Mouse (Mus musculus): ENCODE results near the gene Bach1. TPM values are rescaled to one million over a fixed set of nuclear protein-coding genes. Genes with fewer than 3 reads are reported as not detected.

The Bach1 gene
- total and polyA plus RNA-seq, 2 experiments from 2014 or later, result 13.1 to 34.2 TPM

DNA sequence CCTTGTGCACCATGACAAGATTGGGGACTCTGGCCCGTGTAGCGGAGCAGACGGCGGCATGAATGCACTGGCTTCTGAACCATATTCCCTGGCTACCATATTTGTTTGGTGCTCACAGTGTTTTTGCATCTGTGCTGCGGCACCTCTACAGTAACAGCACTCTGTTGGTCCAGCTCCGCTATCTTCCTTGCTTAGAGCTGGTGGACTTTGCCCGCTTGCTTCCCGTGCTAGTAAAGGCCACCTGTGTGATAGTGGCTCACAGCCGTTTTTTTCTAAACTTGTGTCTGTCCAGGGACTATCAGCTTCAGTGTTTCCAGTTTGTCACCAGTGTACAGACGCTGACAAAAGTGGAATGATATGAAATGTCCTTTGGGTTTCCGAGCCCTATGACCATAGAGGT, 59.3 kb downstream of the Bach1 start:
- no peak overlapping the region for H3K27ac ChIP-seq
- DNase-seq (ENCODE audit: low spot score), result no peak
- H3K4me1 ChIP-seq (ENCODE audit: insufficient read depth, low read length), result no peaks in the 10 kb centered on the region
- no peak overlapping the region for H3K9ac ChIP-seq (replicated peaks; ENCODE audit: low read length)
- H3K4me2 ChIP-seq (ENCODE audit: low read depth, low read length), result no peak overlapping the region
- no peaks in the 10 kb centered on the region for H3K27me3 ChIP-seq (ENCODE audit: insufficient read depth, low read length)
- H3K9me3 ChIP-seq (ENCODE audit: low read length), result no peaks in the 10 kb centered on the region
- H3K4me3 ChIP-seq (ENCODE audit: low read length), result no peak overlapping the region
- TF ChIP-seq CTCF (IDR thresholded peaks at IDR 0.05; ENCODE audit: low read depth), result no peak
- no peak for ATAC-seq
- 97% methylated on average over 11 of the region's 11 CpGs for WGBS
- H3K36me3 ChIP-seq (ENCODE audit: insufficient read depth, low read length), result no peaks in the 10 kb centered on the region

DNA sequence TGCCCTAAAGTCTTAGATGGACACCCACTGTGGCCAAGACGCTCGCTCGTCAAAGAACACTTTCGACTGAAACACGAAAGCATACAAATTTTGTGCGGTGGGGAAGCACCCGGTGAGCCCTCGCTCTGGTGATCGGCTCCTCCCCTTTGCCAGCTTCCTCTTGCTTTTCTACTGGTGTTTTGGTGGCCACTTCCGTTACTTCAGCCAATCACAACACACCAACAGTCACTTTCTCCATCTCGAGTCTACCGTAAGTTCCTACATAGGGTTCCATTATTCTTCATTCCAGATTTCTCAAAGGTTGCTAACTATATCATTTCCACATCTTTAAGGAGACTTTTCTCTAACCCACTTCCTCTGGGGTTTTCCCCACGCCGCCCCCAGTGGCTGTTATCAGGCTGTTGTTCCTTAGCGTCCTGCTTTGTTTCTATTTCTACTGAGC, 65.9 kb downstream of the Bach1 start:
- 94% methylated on average over 15 of the region's 15 CpGs for WGBS
- no peak overlapping the region for H3K27ac ChIP-seq
- H3K36me3 ChIP-seq (ENCODE audit: insufficient read depth, low read length), result no peaks in the 10 kb centered on the region
- H3K4me1 ChIP-seq (ENCODE audit: insufficient read depth, low read length), result no peaks in the 10 kb centered on the region
- H3K9me3 ChIP-seq (ENCODE audit: low read length), result no peaks in the 10 kb centered on the region
- no peak overlapping the region for H3K4me2 ChIP-seq (ENCODE audit: low read depth, low read length)
- no peak for TF ChIP-seq CTCF (IDR thresholded peaks at IDR 0.05; ENCODE audit: low read depth)
- no peaks in the 10 kb centered on the region for H3K27me3 ChIP-seq (ENCODE audit: insufficient read depth, low read length)
- H3K9ac ChIP-seq (replicated peaks; ENCODE audit: low read length), result no peak overlapping the region
- DNase-seq (ENCODE audit: low spot score) (no peak), ATAC-seq (no peak)
- no peak overlapping the region for H3K4me3 ChIP-seq (ENCODE audit: low read length)

DNA sequence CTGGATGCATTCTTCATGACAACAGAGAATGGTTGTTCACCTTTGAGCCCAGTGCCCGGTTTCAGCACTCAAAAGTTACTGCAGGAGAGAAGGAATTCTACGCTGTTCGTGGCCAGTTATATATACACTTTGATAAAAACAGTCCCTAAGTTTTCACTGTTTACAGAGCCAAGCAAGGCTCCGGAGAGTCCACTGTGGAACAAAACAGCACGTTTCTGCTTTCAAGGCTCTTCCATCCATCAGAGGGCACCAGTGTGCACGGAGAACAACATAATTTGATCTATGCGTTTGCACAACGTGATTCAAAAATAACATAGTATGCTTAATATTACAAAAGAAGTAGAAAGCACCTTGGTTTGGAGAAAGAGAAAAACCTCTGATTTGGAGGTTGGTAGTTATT, 67.2 kb downstream of the Bach1 start:
- TF ChIP-seq CTCF (IDR thresholded peaks at IDR 0.05; ENCODE audit: low read depth), result peak; percentile 57
- Histone ChIP-seq H3K27me3 (ENCODE audit: insufficient read depth, low read length) (no peaks in the 10 kb centered on the region), H3K36me3 (ENCODE audit: insufficient read depth, low read length) (no peaks in the 10 kb centered on the region), H3K9me3 (ENCODE audit: low read length) (no peaks in the 10 kb centered on the region), H3K9ac (replicated peaks; ENCODE audit: low read length) (no peak overlapping the region), H3K4me2 (ENCODE audit: low read depth, low read length) (no peak overlapping the region), H3K4me3 (ENCODE audit: low read length) (no peak overlapping the region), H3K4me1 (ENCODE audit: insufficient read depth, low read length) (no peaks in the 10 kb centered on the region), H3K27ac (no peak overlapping the region)
- 60% methylated on average over 8 of the region's 8 CpGs for WGBS
- DNase-seq (ENCODE audit: low spot score) (peak; percentile 45), ATAC-seq (no peak)

DNA sequence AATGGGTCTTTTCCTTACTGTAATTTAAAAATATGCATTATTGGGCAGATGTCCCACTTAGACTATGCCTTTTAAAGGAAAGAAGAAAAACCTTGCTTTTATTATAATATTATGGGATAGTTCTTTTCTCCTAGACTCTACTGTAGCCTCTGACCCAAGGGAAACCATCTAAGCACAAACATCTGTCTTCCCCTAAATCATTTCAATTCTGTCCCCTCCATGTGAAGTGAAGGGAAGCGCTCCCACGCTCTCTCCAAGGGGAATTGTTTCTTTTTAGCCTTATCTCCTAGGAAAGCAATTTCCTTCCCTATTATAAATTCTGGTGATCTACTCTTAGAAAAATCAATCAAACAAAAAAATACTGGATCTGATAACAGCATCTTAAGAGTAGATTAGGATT, 71.8 kb downstream of the Bach1 start:
- Histone ChIP-seq H3K9me3 (ENCODE audit: low read length) (no peaks in the 10 kb centered on the region), H3K27me3 (ENCODE audit: insufficient read depth, low read length) (no peaks in the 10 kb centered on the region), H3K9ac (replicated peaks; ENCODE audit: low read length) (no peak overlapping the region), H3K36me3 (ENCODE audit: insufficient read depth, low read length) (no peaks in the 10 kb centered on the region), H3K4me1 (ENCODE audit: insufficient read depth, low read length) (no peaks in the 10 kb centered on the region), H3K4me3 (ENCODE audit: low read length) (no peak overlapping the region), H3K4me2 (ENCODE audit: low read depth, low read length) (no peak overlapping the region), H3K27ac (no peak overlapping the region)
- no peak for ATAC-seq
- 74% methylated on average over 2 of the region's 2 CpGs for WGBS
- TF ChIP-seq CTCF (IDR thresholded peaks at IDR 0.05; ENCODE audit: low read depth), result no peak
- DNase-seq (ENCODE audit: low spot score), result no peak

DNA sequence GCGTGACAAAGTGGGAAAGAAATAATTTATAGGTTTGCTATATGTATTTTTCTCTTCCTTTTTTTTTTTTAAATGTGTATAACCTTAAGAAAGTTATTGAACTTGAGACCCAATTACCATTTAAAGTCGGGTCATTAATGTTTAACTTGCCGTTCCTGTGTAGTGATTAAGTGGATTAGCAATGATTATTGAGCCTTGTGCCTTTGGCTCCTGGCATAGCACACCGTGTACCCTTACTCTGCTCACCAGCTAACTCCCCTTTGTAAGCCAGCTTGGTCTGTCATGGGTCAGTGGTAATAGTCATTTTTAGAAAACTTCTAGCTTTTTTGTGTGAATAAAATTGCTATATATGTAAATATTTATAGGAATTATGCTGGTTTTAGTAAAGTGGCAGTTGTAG, 73.2 kb downstream of the Bach1 start:
- Histone ChIP-seq H3K4me1 (ENCODE audit: insufficient read depth, low read length) (no peaks in the 10 kb centered on the region), H3K4me2 (ENCODE audit: low read depth, low read length) (no peak overlapping the region), H3K36me3 (ENCODE audit: insufficient read depth, low read length) (no peaks in the 10 kb centered on the region), H3K4me3 (ENCODE audit: low read length) (no peak overlapping the region), H3K27me3 (ENCODE audit: insufficient read depth, low read length) (no peaks in the 10 kb centered on the region), H3K27ac (no peak overlapping the region), H3K9ac (replicated peaks; ENCODE audit: low read length) (no peak overlapping the region), H3K9me3 (ENCODE audit: low read length) (no peaks in the 10 kb centered on the region)
- TF ChIP-seq CTCF (IDR thresholded peaks at IDR 0.05; ENCODE audit: low read depth), result no peak
- WGBS, result 69% methylated on average over 4 of the region's 4 CpGs
- DNase-seq (ENCODE audit: low spot score), result no peak
- no peak for ATAC-seq

DNA sequence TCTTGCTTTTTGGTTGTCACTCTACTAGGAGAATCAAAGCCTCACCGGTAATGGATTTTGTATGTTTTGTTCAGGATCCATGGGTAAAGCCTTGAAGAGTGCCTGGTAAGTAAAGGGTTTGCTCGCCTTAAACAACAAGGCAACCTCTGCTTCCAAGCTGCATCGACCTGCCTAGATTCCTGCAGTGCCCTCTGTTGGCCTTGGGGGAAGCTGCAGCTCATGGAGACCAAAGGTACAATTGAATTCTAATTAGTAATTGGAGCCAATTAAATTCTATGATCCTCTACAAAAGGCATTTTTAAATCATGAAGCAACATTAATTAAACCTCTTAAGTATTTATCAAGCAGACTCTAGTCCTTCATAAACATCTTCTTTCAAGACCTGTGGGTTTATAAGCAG, 75.7 kb downstream of the Bach1 start:
- Histone ChIP-seq H3K9me3 (ENCODE audit: low read length) (no peaks in the 10 kb centered on the region), H3K36me3 (ENCODE audit: insufficient read depth, low read length) (no peaks in the 10 kb centered on the region), H3K9ac (replicated peaks; ENCODE audit: low read length) (no peak overlapping the region), H3K27me3 (ENCODE audit: insufficient read depth, low read length) (no peaks in the 10 kb centered on the region), H3K4me2 (ENCODE audit: low read depth, low read length) (no peak overlapping the region), H3K27ac (no peak overlapping the region), H3K4me1 (ENCODE audit: insufficient read depth, low read length) (no peaks in the 10 kb centered on the region), H3K4me3 (ENCODE audit: low read length) (no peak overlapping the region)
- peak; percentile 30 for TF ChIP-seq CTCF (IDR thresholded peaks at IDR 0.05; ENCODE audit: low read depth)
- ATAC-seq, result no peak
- WGBS, result 64% methylated on average over 3 of the region's 3 CpGs
- DNase-seq (ENCODE audit: low spot score), result no peak

DNA sequence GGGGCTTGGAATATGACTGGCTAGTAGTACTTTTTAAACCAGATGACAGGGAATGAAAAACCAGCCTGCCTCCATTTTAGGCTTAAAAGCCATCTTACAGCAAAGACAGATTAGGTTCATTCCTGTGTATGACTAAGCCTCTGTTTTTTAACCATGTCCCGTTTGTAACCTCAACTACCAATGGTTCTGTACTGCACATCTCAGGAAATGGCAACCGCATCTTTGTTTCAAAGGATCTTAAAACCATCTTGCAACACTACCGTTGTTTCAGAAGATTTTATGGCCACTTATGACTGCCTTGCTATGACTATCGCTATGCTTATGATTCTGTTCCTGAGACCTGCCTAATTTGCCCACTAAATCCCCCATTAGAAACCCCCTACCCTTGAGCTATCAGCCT, 78.6 kb downstream of the Bach1 start:
- no peak overlapping the region for H3K4me2 ChIP-seq (ENCODE audit: low read depth, low read length)
- DNase-seq (ENCODE audit: low spot score) (no peak), ATAC-seq (no peak)
- 90% methylated on average over 4 of the region's 4 CpGs for WGBS
- H3K9me3 ChIP-seq (ENCODE audit: low read length), result no peaks in the 10 kb centered on the region
- H3K27ac ChIP-seq, result no peak overlapping the region
- no peaks in the 10 kb centered on the region for H3K27me3 ChIP-seq (ENCODE audit: insufficient read depth, low read length)
- no peak for TF ChIP-seq CTCF (IDR thresholded peaks at IDR 0.05; ENCODE audit: low read depth)
- no peak overlapping the region for H3K4me3 ChIP-seq (ENCODE audit: low read length)
- H3K36me3 ChIP-seq (ENCODE audit: insufficient read depth, low read length), result no peaks in the 10 kb centered on the region
- no peaks in the 10 kb centered on the region for H3K4me1 ChIP-seq (ENCODE audit: insufficient read depth, low read length)
- no peak overlapping the region for H3K9ac ChIP-seq (replicated peaks; ENCODE audit: low read length)

All from hindbrain, postnatal 0 days (tissue).